Mouse (Mus musculus): ENCODE measurements around the gene Gsk3b. TPM values are rescaled to one million over a fixed set of nuclear protein-coding genes. Genes with fewer than 3 reads are reported as not detected.
"Not testable (repeated sequence)": the region's sequence is repeated elsewhere in the genome, so short reads cannot be mapped to it uniquely, and the experiment has no call there.

The Gsk3b gene
- total RNA-seq, 4 experiments from 2014 or later, result 168 to 185 (median 177) TPM

DNA sequence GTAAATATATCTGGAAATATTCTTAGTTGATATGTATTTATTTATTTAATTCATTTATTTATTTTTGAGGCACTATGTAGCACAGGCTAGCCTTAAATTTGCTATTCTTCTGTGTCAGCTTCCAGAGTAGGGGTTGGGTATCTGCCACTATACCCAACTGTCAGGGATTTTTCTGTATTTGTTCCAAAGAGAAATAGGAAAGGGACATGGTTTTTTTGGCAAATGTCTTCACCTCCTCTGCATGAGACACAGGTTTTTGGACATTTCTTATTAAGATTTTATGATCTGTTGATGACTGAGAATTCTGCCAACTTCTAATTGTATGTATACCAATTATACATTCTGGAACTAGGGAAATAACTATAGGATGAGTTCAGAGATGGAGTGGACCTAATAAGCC is 10.5 kb downstream of the Gsk3b start:
- no peak for DNase-seq (ENCODE audit: low spot score in 2 of 2)

GRCm38 (mm10) chr16:38100569-38100968 is 11.8 kb downstream of the Gsk3b start:
- DNase-seq (ENCODE audit: low spot score in 2 of 2), result no peak

- no peak for DNase-seq (ENCODE audit: low spot score in 2 of 2)
These were observed 16.7 kb downstream of the Gsk3b start for GRCm38 (mm10) chr16:38105453-38105852.

DNA sequence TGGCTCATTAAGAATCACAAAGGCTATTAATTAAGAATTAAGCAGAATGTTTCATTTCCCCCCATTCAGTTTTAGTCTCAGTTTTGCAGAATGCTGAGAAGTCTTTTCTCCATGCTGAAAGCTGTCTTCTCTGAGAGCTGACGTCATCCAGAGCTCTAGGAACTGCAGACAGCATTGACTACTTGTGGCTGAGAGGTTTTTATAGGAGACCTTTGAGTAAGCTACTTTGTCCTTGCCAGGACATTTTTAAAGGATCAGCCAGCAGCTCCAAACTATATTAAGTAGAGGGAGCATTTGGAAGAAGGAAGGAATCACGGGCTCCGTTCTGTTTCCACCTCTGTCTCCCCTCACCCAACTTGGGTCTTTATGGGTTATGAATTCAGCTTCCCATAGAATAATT is 17.7 kb downstream of the Gsk3b start:
- DNase-seq (ENCODE audit: low spot score in 2 of 2), result no peak

DNA sequence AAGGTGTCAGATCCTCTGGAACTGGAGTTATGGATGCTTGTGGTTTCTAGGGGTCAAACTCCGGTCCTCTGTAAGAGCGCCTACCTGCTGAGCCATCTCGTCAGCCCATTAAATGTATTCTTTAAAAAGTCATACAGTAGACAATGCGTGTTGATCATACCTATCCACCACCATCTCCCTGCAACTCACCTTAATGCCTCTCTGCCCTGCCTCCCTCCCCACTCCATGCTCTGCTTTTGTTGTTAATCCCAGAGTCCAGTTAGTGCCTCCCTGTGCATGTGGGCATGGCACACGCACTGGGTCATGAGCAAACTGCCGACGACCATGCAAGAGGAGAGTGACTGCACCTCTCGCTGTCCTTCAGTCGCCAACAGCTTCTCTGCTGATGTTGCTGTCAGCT is 21.2 kb downstream of the Gsk3b start:
- no peak for DNase-seq (ENCODE audit: low spot score in 2 of 2)

- DNase-seq (ENCODE audit: low spot score in 2 of 2), result no peak
These were observed 21.8 kb downstream of the Gsk3b start for GRCm38 (mm10) chr16:38110575-38110974.

DNA sequence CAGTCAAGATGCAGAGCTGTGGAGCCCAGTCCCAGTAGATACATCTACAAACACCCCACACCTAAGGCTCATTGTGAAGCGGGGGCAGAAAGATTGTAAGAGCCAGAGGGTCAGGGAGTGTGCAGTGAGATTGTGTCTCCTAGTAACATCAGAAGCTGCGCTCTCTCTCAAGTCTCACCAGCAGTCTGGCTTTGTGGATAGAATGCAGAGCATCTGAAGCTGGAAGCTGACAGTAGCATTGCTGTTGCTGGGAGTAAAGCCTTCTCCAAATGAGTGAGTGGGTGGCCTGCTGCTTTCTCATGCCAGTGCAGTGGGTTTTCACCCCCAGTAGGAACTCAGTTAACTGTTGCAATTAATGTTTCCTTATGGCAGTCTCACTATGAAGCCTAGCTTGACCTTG is 25.3 kb downstream of the Gsk3b start:
- no peak for DNase-seq (ENCODE audit: low spot score in 2 of 2)

GRCm38 (mm10) chr16:38117909-38118308 is 29.1 kb downstream of the Gsk3b start:
- DNase-seq (ENCODE audit: low spot score in 2 of 2), result not testable (repeated sequence)

DNA sequence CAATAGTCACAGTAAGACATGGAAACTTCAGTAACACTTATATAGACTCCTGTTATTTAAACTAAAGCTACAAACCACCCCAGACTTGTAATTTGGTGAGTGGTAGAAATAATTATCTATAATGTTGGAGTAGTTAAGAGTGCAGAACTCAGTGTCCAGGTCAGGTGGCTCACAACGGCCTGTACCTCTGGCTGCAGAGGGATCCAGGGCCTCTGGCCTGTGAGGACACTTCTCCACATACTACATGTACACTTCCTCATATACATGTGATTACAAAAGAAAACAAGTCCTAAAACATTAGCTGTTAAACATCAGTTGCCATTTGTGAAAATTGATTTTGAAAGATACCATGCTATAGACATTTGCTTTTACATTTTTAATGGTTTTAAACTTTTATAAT is 29.9 kb downstream of the Gsk3b start:
- no peak for DNase-seq (ENCODE audit: low spot score in 2 of 2)

- DNase-seq (ENCODE audit: low spot score in 2 of 2), result no peak
These were observed 30.5 kb downstream of the Gsk3b start for GRCm38 (mm10) chr16:38119286-38119685.

DNA sequence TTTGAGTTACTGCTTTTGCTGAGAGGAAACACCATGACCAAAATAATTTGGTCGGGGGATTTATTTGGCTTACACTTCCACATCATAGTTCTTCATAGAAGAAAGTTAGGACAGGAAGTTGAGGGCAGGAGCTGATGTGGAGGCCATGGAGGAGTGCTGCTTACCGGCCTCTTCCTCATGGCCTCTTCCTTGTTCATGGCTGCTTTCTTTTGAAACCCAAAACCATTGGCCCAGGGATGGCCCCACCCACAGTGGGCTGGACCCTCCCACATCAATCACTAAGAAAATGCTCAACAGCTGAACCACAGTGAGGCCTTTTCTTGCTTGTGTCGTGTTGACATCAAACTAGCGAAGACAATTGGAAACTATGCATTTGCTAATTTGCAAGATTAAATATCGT is 40.4 kb downstream of the Gsk3b start:
- DNase-seq (ENCODE audit: low spot score in 2 of 2), result no peak

DNA sequence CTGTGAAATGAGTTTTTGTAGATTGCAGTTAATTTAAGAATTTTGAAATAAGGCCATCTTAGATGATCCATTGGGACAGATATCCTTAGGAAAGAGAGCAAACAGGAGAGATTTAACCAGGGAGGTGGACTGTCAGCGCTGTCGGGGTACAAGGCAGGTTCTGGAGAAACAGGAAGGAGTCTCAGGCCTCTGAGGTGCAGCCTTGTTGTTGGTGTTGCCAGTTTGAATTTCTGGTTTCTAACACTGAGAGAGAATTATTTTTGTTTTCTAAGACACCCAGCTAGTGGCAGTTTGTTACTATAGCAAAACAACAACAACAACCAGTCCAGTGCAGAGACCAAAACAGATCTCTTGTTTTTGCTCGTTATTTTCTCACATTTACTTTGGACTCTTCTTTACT is 42.2 kb downstream of the Gsk3b start:
- DNase-seq (ENCODE audit: low spot score in 2 of 2), result no peak

- DNase-seq (ENCODE audit: low spot score in 2 of 2), result no peak
These were observed 43.0 kb downstream of the Gsk3b start for GRCm38 (mm10) chr16:38131756-38132155.

- no peak for DNase-seq (ENCODE audit: low spot score in 2 of 2)
These were observed 43.4 kb downstream of the Gsk3b start for GRCm38 (mm10) chr16:38132210-38132609.

GRCm38 (mm10) chr16:38137296-38137695 is 48.5 kb downstream of the Gsk3b start:
- DNase-seq (ENCODE audit: low spot score in 2 of 2), result no peak

- no peak for DNase-seq (ENCODE audit: low spot score in 2 of 2)
These were observed 56.1 kb downstream of the Gsk3b start for GRCm38 (mm10) chr16:38144898-38145297.

DNA sequence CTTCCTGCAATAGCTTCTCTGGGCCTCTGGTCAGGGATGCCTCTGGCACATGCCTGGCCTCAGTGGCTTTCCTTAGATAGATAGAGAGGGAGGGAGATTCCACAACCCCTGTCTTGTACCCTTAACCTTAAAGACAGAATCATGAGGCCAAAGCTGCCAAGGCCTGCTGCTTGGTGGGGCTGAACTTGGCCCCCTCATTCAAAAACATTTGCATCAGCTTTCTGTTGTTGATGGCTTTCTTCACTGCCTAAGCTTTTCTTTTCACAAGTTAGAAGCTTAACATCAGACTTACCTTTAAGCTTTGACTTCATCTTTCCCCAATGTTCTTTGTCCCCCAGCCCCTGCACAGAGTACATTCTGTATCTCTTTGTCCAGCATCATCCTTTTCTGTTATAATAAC is 61.8 kb downstream of the Gsk3b start:
- DNase-seq (ENCODE audit: low spot score in 2 of 2), result no peak

DNA sequence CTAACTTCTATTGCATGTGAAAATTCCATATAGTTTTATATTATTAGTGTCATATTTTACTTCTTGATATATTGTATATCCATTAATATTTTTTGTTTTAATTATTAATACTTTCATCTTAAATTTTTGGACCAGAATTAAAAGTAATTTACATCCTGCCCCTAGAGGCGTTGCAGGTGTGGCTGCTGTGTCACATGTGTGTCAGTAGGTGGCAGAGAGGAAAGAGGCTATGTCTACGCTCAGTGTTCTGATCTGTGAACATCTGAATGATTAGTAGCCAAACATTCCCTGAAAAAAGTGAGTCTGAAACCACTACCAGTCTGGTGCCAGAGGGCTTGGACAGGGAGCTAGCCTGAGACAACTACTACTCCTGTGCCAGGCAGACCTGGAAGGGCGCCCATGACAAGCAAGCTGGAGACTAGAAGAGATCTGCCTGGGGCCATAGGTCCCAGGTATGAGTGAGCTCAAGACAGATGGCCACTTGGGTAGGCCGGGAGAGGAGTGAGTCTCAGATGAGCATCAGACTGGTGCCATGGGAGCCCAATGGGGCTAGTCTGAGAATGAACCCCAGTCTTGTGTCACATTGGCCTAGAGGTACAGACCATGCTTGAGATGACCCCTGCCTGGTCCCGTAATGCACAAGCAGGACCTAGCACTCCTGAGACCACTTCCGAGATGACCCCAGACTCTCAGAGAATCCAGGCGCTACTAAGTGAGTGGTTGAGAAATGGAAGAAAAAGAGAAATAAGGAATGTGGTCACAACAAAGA is 69.2 kb downstream of the Gsk3b start:
- no peak for DNase-seq (ENCODE audit: low spot score in 2 of 2)

DNA sequence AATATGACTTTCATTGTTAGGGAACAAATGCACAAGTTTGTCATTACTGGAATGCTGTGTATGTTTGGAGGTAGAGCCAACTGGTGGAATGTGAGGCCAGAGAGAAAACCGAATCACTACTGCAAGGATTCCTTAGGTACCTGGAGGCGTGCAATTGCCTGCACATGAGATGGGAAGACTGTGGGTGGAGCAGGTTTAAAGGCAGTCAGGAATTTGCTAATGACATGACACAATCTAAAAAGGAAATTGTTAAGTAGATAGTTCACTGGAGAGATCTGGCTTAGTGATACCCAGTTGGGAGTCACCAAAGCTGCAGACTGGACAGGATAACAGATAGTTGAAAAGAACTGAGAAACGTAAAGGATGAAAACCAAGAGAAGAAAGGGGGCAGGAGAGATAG is 73.2 kb downstream of the Gsk3b start:
- DNase-seq (ENCODE audit: low spot score in 2 of 2), result no peak

DNA sequence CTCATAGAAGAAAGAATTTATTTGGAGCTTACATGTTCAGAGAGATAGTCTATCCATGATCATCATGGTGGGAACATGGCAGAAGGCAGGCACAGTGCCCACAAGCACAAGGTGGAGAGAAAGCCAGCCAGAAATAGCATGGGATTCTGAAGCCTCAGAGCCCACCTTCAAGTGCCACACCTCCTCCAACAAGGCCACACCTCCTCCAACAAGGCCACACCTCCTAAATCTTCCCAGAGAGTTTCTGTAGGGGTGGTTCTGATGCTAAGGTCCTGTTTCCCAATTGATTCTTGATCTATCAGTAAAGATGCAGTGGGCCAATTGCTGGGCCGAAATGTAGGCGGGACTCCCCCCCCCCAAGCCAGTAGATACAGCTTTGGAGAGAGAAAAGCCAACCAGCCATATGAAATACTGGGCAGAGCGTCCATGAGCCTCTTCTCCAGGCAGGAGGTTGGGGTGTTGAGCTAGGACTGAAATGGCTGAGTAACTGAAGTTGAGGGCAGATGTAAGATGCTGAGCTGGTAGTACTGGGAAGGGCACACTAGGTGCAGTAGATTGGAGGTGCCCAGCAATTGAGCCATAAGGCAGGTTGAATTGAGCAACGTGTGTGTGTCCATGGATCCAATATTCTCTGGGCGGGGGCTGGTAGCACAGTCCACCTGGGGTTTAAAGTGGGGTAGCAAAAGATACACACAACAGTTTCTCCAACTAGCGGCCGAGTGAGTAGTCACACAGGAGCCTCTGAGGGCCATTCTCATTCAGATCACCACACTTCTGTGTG is 76.2 kb downstream of the Gsk3b start:
- DNase-seq (ENCODE audit: low spot score in 2 of 2), result no peak

- DNase-seq (ENCODE audit: low spot score in 2 of 2), result no peak
These were observed 80.2 kb downstream of the Gsk3b start for GRCm38 (mm10) chr16:38168971-38169370.

GRCm38 (mm10) chr16:38179150-38179549 is 90.3 kb downstream of the Gsk3b start:
- DNase-seq (ENCODE audit: low spot score in 2 of 2), result no peak

DNA sequence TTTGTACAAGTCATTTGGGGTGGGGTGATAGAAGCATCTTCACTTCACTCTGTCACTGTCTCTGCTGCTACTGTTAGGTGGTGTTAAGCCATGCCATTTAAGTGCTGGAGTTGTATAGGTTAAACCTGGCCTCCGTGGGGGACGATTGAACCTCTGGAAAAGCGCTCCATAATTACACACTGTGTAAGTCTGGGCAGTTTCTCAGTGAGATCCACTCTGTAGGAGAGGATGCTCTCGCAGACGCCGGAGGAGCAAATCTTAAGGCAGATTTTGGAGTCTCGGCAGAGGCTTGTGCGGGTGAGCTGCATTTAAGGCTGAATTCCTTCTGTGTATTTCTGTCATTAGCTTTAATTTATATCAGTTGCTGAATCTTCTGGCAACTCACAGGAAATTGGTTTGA is 92.6 kb downstream of the Gsk3b start:
- no peak for DNase-seq (ENCODE audit: low spot score in 2 of 2)
